Mouse (Mus musculus): ENCODE measurements around the gene Aplp1. TPM values are rescaled to one million over a fixed set of nuclear protein-coding genes. Genes with fewer than 3 reads are reported as not detected.

The Aplp1 gene
- total and polyA plus RNA-seq, 2 experiments from 2014 or later = 811 to 923 TPM

GRCm38 (mm10) chr7:30421175-30421889, 24.0 kb downstream of the Aplp1 start, which contains the start of gene Nfkbid:
Nfkbid (plus strand) TSS chr7:30421732.
- no peak for TF ChIP-seq CTCF (IDR thresholded peaks at IDR 0.05)
- H3K4me1 ChIP-seq (ENCODE audit: insufficient read depth, low read length) = no peaks in the 10 kb centered on the region; the same call in 1 of the 2 replicates
- H3K36me3 ChIP-seq (ENCODE audit: insufficient read depth, low read length) = peaks cover 12% of the 10 kb centered on the region
- 10% methylated on average over 31 of the region's 31 CpGs for WGBS
- ATAC-seq (ENCODE audit: low FRiP score) (peak; percentile 26; the same call in 1 of the 2 replicates), DNase-seq (ENCODE audit: low spot score) (no peak)
- peak within 1 kb of the TSS; percentile 81 for H3K4me2 ChIP-seq (ENCODE audit: low read depth, low read length, poor library complexity, severe bottlenecking)
- peak within 1 kb of the TSS; percentile 69 for H3K9ac ChIP-seq (replicated peaks; ENCODE audit: low read length, poor library complexity, severe bottlenecking)
- H3K4me3 ChIP-seq (ENCODE audit: low read depth, low read length) = peak within 1 kb of the TSS; percentile 50
- peak within 1 kb of the TSS; percentile 69 for H3K27ac ChIP-seq (ENCODE audit: low read depth, low read length)
- no peaks in the 10 kb centered on the region for H3K27me3 ChIP-seq (ENCODE audit: insufficient read depth, low read length)
- H3K9me3 ChIP-seq (ENCODE audit: low read length) = no peaks in the 10 kb centered on the region

- no peak for ATAC-seq (ENCODE audit: low FRiP score)
- 88% methylated on average over 3 of the region's 3 CpGs for WGBS
- no peaks in the 10 kb centered on the region for H3K9me3 ChIP-seq (ENCODE audit: low read length)
- no peak overlapping the region for H3K4me3 ChIP-seq (ENCODE audit: low read depth, low read length)
- peaks cover 7% of the 10 kb centered on the region for H3K36me3 ChIP-seq (ENCODE audit: insufficient read depth, low read length)
- no peaks in the 10 kb centered on the region for H3K27me3 ChIP-seq (ENCODE audit: insufficient read depth, low read length)
- no peaks in the 10 kb centered on the region; the same call in 1 of the 2 replicates for H3K4me1 ChIP-seq (ENCODE audit: insufficient read depth, low read length)
- H3K27ac ChIP-seq (ENCODE audit: low read depth, low read length) = no peak overlapping the region
- H3K4me2 ChIP-seq (ENCODE audit: low read depth, low read length, poor library complexity, severe bottlenecking) = no peak overlapping the region
- H3K9ac ChIP-seq (replicated peaks; ENCODE audit: low read length, poor library complexity, severe bottlenecking) = no peak overlapping the region
- TF ChIP-seq CTCF (IDR thresholded peaks at IDR 0.05) = no peak
- no peak for DNase-seq (ENCODE audit: low spot score)
Observed at GRCm38 (mm10) chr7:30420673-30421072, 24.7 kb downstream of the Aplp1 start.

GRCm38 (mm10) chr7:30419561-30420499, 25.5 kb downstream of the Aplp1 start, which contains the start of gene Hcst:
Hcst (minus strand) TSS chr7:30419854.
- Histone ChIP-seq H3K9ac (replicated peaks; ENCODE audit: low read length, poor library complexity, severe bottlenecking) (no peak within 1 kb of the TSS), H3K27ac (ENCODE audit: low read depth, low read length) (no peak within 1 kb of the TSS), H3K4me3 (ENCODE audit: low read depth, low read length) (no peak within 1 kb of the TSS), H3K36me3 (ENCODE audit: insufficient read depth, low read length) (no peaks in the 10 kb centered on the region), H3K4me1 (ENCODE audit: insufficient read depth, low read length) (no peaks in the 10 kb centered on the region; the same call in 1 of the 2 replicates), H3K9me3 (ENCODE audit: low read length) (no peaks in the 10 kb centered on the region), H3K4me2 (ENCODE audit: low read depth, low read length, poor library complexity, severe bottlenecking) (no peak within 1 kb of the TSS), H3K27me3 (ENCODE audit: insufficient read depth, low read length) (no peaks in the 10 kb centered on the region)
- no peak for DNase-seq (ENCODE audit: low spot score)
- no peak for ATAC-seq (ENCODE audit: low FRiP score)
- 69% methylated on average over 10 of the region's 10 CpGs for WGBS
- TF ChIP-seq CTCF (IDR thresholded peaks at IDR 0.05) = no peak

- TF ChIP-seq CTCF (IDR thresholded peaks at IDR 0.05) = no peak
- Histone ChIP-seq H3K36me3 (ENCODE audit: insufficient read depth, low read length) (no peaks in the 10 kb centered on the region), H3K4me1 (ENCODE audit: insufficient read depth, low read length) (no peaks in the 10 kb centered on the region; the same call in 1 of the 2 replicates), H3K27me3 (ENCODE audit: insufficient read depth, low read length) (no peaks in the 10 kb centered on the region), H3K4me3 (ENCODE audit: low read depth, low read length) (no peak overlapping the region), H3K9me3 (ENCODE audit: low read length) (no peaks in the 10 kb centered on the region), H3K27ac (ENCODE audit: low read depth, low read length) (no peak overlapping the region), H3K4me2 (ENCODE audit: low read depth, low read length, poor library complexity, severe bottlenecking) (no peak overlapping the region), H3K9ac (replicated peaks; ENCODE audit: low read length, poor library complexity, severe bottlenecking) (no peak overlapping the region)
- no peak for ATAC-seq (ENCODE audit: low FRiP score)
- DNase-seq (ENCODE audit: low spot score) = no peak
- 77% methylated on average over 9 of the region's 9 CpGs for WGBS
Observed at GRCm38 (mm10) chr7:30417856-30418255, 27.5 kb downstream of the Aplp1 start.

GRCm38 (mm10) chr7:30413596-30413995, 31.7 kb downstream of the Aplp1 start, which contains the start of gene Tyrobp:
Tyrobp (plus strand) TSS chr7:30413760.
- Histone ChIP-seq H3K27me3 (ENCODE audit: insufficient read depth, low read length) (0 out of 2 replicates have a peak, but pooled peaks cover 3% of the 10 kb centered on the region), H3K4me3 (ENCODE audit: low read depth, low read length) (no peak within 1 kb of the TSS), H3K36me3 (ENCODE audit: insufficient read depth, low read length) (no peaks in the 10 kb centered on the region), H3K9me3 (ENCODE audit: low read length) (no peaks in the 10 kb centered on the region), H3K9ac (replicated peaks; ENCODE audit: low read length, poor library complexity, severe bottlenecking) (no peak within 1 kb of the TSS), H3K4me1 (ENCODE audit: insufficient read depth, low read length) (no peaks in the 10 kb centered on the region), H3K4me2 (ENCODE audit: low read depth, low read length, poor library complexity, severe bottlenecking) (no peak within 1 kb of the TSS), H3K27ac (ENCODE audit: low read depth, low read length) (no peak within 1 kb of the TSS)
- 67% methylated on average over 5 of the region's 5 CpGs for WGBS
- no peak for TF ChIP-seq CTCF (IDR thresholded peaks at IDR 0.05)
- DNase-seq (ENCODE audit: low spot score) (no peak), ATAC-seq (ENCODE audit: low FRiP score) (no peak)

Data from midbrain, postnatal 0 days (tissue).